Mouse (Mus musculus) cerebellum, postnatal 36 days (tissue): ENCODE data around the gene Medag.

Experiments
- DNase-seq, 2 experiments: peaks; one replicate each; pipeline ENCODE4 v3.0.0; 2021 to 2022; ENCODE audit warnings: mixed read lengths in 2 of 2

Medag gene

DNA sequence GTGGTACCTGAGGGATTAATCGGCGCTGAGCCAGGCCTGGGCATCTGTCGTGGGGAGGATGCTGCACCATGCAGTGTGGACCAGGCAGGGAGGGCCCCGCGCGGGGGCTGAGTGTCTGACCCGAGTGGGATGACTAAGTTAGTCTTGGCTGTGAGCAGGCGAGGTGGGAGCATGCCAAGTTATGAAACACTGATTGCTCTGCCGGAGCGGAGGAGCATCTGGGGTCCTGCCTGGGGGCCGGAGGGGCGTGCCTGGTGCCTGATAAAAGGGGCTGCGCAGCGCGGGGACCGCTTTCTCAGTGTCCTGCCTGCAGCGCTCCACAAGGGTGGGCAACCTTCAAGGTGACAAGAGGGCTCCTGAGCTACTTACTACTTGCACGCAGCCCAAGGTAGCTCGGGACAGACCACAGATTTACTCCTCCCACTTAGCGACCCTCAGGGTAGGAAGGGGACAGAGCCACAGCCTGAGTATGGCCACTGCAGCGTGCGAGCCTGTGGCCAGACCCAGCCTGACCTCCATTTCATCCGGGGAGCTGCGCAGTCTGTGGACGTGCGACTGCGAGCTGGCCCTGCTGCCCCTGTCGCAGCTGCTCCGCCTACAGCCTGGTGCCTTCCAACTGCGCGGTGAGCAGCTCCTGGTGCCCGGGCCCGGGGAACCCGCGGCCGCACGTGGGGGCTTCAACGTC, at the start of gene Medag:
Gene Medag (plus strand): TSS at position 241 of the 685 bp plus-strand sequence.
- peak; percentile 72 to 74 for DNase-seq

DNA sequence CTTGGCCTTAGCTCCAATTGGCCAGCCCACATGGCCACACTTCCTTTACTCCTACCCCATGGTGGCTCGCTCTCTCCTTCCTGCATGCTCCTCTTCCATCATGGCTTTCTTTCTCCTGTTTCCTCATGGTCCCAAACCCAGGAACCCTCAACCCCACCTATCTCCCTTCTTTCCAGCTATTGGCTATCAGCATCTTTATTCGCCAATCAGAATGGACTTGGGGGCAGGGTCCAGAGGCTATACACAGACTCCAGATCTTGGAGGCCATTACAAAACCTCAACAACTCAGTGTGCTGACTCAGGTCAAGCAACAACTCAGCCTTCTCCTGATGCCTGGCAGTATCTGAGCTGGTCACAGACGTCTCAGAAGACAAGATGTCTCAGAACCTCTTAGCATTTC, 48.9 kb upstream of the Medag start:
- no peak for DNase-seq

DNA sequence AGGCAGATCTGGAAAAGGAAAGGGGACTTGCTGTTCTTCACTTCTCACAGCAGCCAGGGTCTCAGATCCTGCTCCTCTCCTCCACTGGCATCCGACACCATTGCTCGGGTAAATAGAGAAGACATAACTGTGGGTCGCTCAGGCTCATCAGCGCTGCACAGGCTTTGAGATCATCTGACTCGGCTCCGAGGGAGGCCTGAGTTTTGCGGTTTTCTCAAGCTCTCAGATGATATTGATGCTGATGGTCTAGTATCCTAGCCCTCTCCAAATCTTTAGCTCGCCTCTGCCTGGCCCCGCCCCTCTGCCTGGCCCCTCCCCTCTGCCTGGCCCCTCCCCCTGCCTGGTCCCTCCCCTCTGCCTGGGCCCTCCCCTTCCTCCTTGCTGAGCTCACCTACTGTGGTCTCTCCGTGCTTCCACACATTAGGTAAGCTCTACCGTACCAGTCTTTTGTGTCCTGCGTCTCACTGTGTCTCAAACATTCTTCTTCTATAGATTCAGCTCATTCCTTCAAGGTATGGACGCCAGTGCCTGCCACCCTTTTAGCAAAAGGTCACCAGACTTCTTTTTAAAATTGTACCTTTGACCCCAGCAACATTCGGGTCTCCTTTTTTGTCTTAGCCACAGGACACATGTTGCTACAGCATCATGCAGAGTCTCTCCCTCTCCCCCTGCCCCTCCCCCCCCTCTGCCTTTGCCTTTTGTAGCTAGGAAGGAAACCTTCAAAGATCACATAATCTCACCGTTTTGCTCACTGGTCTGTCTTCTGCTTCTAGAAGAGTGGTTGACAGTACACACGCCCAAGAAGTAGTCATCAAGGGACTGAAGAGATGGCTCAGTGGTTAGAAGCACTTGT, 47.4 kb upstream of the Medag start:
- DNase-seq = no peak

DNA sequence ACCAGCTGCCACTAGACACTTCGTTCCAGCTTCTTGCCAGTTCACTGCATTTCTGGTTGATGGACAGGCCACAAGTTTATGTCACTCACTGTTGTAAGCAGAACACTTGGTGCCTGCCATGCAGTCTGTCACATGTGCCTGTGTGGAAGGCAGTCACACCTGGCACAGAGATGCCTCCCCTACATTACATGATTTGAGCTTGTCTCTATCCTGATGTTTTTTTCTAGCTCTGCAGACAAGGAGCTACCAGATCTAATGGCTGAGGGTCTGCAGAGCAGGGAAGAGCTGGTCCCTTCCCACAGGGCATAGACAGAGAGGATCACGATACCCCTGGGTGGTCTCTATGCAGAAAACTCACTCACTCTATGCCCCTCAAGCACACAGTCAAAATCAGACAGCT, 44.5 kb upstream of the Medag start:
- no peak for DNase-seq

DNA sequence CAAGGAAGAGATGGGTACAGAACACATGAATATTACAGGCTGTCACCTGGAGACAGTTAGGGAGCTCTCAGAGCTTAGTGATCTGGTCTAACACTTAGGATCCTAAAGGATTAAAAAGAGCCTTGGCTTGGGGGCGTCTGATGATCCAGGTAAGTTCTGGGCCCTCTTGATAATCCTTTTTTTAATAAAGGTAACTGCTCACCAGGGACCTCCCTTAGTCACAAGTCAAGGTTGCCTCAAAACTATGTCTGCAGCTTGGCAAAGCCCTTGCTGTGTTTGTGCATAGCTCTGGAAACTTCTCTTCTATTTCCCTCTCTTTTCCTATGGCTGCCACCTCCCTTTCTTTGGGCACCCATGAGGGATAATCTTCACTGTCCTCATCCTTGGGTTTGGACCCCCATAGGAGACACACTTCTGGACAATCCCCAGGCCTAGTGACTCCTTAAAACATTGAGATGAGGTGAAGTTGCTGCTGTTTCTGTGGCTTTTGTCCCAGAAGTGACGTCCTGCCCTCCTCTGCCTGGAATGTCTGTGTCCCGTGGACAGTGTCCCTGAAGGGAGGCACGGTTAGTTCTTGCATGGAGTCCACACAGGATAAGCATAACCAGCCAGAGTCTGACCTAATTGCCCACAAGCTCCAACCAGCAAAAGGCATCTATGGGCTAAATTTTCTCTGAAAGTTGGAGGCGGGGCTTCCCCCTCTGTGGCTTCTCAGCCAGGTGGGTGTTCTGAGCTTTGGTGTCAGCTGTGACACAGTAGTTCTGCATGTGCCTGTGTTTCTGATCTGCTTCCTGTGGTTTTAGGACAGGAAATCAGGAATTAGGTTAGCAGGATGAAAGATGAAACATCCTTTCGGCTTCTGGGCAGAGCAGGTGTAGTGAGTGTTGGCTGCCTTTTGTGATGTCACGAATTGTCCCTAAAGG, 43.7 kb upstream of the Medag start:
- DNase-seq = no peak

DNA sequence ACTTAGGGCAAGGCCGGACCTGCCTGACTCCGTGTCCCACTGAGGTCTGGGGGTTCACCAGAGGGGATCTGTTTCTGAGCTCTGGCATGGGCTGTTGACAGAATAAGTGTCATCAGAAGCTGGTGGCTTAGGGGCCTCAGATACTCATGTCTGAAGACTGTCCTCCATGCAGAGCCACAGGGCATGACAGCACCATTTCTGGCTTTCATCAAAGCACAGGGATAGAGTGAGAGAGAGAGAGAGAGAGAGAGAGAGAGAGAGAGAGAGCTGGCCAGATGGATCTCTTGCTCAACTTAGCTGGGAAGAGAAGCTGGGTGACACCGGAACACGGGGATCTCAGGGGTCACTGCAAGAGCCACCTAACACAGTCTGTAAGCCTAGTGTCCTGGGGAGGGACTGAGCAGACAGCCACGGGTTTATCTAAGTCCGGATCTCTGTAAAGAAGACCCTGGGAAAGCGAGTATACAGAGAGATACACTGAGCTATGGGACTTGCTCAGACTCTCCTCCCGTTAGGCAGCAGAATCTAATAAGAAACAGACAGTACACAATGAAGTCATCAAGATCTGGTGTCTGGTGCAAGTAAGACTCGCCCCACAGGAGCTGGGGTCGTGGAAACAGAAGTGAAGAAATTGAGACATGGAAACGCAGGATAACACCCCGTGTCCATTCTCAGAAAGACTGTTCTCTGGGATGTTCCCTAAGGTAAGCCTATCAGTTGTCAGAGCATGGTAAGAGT, 42.8 kb upstream of the Medag start:
- DNase-seq = no peak

DNA sequence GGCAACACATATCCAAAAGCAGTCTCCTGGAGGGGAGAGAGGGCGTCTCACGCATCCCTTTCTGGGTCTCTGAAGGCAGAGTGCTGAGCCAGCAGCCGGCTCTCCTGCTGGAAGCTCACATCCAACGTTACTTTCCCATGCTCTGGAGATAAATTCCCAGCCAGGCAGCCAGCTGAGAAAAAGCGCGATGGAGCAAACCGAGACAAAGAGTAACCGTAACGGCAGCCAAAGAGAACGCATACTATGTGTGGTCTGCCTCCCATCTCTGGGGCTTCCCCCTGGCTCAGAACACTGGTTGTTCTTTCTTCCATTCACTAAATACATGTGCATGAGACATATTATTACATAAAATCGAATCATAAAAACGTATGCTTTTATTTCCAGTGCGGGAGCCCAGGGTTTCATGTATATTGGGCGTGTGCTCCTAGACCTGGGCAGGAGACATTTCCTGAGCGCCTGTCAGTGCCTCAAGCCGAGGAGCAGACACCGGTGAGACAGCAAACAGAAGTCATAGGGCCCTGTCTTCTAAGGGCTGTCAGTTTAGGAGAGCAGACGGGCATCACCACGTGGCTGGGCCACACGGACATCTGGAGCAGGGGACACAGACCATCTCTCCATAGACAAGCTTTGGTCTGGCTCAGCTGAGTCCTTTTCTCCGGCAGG, 42.0 kb upstream of the Medag start:
- DNase-seq = no peak

DNA sequence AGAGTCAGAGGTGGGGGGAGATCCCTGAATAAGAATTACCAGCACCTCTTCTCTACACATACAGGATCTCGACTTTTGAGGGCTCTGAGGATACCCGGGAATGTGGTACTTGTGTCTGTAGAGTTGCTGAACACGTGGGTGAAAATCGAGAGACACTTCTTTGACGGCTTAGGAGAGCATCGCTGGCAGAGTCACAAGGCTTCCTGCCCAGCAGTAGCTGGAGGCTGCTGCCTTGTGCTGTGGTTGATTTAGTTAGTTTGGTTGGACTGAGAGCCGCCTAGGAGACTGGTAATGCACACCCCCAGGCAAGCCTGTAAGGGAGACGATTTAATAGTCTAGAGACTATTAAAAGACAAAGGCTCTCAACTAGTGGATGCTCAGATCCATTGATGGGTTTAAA, 39.5 kb upstream of the Medag start:
- DNase-seq = no peak

DNA sequence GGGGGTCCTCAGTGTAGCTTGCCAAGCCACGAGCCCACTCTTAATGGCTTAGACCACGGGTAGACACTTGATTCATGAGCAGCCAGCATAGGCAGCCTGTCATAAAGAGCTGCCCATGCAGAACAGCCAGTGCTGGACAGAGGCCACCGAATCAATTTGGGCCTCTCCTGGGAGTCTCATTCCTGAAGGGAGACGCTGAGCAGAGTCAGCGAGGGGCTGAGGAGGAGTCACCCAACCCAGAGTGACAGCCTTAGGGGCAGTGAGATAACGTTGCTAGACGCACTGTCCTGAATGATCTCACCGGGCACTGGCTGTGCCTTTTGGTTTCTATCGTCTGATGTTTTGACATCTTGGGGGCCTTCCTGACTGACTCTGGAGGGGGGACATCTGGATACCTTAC, 38.3 kb upstream of the Medag start:
- no peak for DNase-seq

DNA sequence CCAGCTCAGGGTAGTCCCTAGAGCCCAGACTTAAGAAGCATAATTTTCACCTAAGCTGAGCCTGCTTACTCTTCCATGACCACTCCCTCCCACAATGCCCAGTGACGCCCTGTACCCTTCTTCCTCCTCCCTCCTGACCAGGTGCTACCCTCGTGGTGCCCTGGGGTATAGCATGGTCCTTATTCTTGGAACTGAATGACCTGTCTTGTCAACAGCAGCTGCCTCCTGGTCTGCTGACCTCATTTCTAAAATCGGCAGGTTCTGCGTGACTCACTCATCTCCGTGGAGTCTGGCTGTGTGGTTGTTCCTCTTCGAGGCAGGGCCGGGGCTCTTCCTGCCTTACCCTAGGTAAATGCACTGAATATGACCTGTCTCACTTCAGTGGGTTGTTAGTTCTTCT, 37.5 kb upstream of the Medag start:
- peak; percentile 33 to 55 for DNase-seq

DNA sequence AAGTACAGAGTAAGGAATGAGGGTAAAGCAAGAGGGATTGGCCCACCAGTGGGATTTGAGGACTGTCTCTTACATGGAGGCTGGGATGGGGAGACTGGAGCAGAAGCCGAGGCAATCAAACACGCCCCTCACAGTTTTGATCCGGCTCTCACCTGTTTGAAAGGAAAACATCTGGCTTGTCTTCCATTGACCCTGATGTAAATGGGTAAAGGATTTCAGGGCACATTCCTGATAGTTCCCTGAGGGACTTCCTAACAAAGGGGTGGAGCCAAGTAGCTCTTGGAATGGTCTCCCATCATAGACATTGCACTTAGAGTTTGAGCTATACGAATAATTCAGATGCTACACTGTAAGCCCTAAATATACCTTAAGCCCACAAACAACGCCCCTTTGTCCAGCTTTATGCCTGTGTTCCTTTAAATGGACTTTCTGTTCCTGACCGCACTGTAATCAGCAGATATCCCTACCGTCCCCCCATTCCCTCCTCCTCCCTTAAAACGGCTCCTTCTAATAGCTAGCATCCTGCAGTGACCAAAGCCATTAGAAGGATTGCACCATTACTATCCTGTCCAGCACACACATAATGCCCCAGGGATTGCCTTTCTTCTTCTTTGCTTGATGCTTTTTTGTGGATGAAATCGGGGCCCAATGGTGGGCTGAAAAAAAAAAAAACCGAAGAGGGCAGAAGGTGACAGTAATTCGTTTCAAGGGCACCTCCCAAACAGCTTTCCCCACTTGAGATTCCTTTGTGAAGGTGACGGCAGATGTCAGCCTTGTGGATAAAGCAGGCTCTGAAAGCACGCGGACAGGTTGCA, 36.3 kb upstream of the Medag start:
- no peak for DNase-seq

DNA sequence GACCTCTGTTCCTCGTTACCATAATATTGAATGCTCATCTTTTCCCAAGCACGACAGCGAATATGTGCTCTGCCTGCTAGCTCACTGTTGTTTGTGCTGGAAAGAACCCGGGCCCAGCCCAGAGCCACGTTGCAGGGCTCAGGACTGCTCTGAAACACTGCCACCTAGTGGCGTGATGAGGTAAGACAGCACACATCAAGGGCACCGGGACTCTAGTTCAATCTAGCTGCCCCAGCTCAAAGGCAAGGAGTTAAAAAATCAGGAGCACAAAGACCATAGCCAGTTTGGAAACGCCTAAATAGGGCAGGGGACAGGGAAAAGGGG, 35.7 kb upstream of the Medag start:
- peak; percentile 89 to 93 for DNase-seq

DNA sequence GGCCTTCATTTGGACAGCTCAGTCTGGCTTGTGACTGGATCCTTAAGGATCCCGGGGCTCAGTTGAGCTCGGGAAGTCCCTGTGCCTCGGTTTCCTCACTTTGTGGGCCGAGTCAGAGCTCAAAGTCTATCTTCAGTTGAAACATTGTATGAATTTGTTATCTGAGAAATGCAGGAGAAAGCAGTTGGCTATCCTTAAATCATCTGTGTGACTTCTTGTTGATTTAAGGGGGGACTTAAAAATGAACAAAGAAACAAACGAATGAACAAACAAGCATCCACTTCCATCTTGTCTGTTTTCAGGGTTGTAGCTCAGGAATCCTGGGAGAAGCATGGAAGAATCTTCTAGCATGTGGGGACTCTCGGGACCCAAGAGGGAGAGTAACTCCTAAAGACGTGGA, 35.2 kb upstream of the Medag start:
- DNase-seq = no peak

DNA sequence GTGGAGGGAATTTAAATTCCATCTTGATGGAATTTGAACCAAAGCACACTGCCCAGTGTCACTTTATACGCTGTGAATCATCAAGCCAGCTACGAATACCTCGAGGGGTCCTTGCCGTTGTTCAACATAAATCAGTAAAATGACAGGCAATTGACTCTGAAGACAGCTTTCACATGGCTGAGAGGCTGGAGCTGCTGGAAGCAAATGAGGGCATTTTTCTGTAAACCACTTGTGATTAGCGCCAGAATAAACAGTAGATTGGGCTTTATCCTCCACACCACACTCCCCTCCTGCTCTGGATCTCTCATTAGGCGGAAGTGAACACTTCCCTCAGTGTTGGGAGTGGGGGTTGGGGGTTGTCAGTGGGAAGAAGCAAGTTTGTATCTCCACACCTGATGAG, 34.3 kb upstream of the Medag start:
- no peak for DNase-seq

DNA sequence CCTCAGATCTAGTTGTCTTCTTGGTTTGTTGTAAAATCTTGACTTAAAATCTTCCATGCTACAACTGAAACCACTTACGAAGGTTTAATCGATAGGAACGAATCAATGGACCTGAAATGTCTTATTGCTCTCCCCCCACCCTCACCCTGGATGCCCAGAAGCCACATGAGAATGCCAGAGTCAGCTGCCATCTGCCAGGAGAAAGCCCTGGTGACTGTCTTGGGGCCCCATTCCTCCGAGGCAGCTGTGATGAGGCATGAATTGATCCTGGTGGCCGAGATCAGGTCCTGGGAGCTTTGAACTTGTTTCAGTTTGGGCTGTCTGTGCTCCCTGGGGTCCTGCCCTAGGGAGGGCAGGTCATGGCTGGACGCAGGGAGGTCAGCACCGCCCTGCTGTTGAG, 33.0 kb upstream of the Medag start:
- no peak for DNase-seq

DNA sequence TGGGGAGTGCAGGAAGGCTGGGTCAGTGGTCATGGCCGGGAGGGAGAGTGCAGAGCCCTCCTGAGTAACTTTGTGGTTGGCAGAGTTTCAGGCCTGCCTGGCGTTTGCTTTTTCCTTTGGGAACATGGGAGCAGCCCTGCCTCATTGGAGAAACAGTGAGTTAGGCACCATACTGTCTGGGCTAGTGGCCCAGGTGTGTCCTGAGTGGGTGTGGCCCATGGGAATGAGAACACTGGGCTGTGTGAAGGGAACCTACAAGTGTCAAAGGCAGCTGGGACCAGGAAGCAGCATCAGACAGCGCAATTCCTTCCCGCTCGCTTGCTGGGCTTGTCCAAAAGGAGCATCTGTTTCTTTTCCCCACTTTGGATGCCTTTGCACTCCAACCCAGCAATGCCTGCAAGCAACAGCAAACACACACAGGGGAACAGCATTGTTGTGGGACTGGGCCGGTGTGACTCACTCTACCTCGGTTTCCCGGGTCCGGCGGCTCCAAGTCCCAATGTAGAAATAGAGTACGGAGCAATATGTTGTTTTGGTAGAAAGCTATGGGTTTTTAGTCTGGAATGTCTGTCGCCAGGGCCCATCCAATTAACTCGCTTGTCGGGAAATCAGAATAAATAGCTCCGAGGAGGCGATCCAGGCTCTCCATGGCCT, 32.3 kb upstream of the Medag start:
- DNase-seq = no peak

DNA sequence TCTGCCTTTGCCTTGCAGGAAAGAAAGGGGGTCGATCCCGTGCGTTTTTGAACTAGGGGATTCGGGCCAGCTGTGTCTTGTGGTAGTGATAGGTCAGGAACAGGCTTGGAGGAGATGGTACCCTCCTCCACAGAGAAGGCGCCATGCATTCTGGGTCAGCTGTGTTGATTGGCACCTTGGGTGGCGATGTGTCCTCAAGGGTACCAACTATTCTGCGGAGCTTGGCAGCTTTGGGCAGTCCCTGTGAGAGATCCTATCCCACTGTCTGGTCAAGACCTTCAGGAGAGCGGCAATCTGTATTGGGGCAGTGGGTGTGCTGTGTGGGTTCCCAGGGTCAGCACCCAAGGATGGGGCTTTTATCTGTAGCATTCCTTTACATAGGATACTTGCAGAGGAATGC, 31.7 kb upstream of the Medag start:
- DNase-seq = no peak

DNA sequence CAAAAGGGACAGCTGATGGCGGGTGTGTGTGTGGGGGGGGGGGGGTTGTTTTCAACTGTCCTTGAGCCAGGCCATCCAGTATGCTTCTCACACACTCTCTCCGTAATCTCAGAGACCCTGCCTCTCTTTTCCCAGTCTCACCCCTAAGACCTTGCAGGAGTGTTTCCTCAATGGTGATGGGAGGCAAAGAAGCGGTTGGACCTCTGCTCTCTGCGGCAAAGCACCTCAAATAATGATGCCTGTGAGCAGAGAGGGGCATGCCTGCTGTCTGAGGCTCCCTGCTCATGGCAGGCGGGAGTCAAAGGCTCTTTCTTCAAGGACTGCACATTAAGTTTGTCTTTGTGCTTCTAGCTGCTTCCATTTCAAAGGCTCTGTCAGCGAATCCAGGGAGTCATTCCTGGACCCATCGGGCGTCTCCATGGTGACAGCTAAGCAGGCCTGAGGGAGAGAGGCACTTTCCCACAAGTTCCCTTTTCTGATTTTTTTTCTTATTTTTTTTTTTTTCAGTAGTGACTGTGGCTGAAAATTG, 31.1 kb upstream of the Medag start:
- DNase-seq = no peak

DNA sequence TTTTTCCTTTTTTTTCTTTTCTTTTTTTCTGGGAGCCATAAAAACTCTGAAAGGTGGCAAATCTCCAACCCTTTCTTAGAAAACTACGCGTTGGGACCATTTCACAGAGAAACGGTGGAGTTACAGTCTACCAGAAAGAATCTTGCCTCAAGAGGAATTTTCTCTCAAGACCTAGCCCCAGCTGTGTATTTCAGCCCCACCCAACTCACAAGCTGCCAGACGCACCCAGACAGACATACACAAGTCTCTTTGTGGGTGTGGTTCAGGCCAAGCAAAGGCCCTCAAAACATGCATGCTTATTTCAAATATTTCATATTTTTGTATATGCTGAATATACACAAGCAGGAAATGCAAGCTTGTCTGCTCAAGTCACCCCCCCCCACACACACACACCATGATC, 29.6 kb upstream of the Medag start:
- no peak for DNase-seq

DNA sequence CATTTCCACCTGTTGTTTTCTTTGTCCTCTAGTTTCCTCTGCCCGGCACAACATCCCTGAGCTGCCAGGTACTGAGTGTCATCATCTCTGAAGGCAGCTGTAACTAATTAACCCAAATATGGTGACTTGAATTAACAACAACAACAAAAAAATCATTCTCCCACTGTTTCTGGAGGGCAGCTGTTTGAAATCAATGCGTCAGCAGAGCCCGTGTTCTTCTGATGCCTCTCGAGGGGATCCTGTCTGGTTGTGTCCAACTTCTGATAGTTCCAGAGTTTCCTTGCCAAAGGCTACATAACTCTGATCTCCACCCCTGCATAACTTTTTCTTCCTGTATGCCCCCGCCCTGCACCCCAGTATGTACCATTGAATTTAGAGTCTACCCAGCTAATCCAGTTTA, 28.9 kb upstream of the Medag start:
- no peak for DNase-seq
